Mouse (Mus musculus) liver, adult (tissue): ENCODE results near the gene Liph.

ENCODE experiments used
- GATA4 ChIP-seq: IDR thresholded peaks from 2 replicates; pipeline ENCODE4 v1.6.1; 2014; ENCODE audit warnings: mild to moderate bottlenecking, low read length; ENCODE audit not compliant: insufficient replicate concordance

Gene Liph

DNA sequence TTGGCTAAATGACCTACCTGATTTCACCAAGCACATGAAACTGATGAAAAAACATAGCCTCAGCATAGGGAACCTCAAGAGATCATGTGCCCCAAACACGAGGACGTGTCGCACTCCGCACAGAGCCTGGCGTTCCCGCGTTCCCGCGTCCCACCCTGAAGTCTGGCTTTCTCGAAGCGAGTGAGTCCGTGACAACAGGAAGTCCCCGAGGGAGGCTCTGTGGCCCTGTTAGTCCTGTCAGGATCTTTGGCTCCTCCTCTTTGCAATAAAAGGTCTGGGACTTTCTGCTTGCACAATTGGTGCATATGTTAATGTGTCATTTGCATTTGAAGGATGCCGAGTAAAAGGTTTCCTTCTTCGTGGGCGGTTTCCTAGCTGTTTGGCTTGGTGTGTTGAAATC, at the start of gene Liph:
TSS of gene Liph (minus strand) at position 360 of the 400 bp plus-strand sequence.
- TF ChIP-seq GATA4, result no peak

DNA sequence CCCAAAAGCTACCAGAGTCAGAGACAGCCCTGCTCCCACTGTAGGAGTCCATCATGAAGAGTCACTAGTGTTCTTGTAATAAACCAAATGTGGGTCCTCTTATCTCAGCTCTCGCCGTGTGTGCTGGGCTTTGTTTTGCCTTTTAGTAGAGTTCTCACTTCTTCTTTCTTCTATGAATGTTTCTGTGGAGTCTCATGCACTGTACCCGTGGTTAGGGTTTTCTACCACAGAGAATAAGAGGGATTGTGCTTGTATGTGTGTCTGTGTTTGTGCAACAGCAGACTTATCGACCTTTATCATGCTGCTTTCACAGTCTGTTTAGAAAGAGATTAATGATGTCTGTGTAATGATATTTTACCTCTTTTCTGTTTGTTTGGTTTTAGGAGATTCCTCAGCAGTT, 48.4 kb upstream of the Liph start:
- no peak for TF ChIP-seq GATA4

DNA sequence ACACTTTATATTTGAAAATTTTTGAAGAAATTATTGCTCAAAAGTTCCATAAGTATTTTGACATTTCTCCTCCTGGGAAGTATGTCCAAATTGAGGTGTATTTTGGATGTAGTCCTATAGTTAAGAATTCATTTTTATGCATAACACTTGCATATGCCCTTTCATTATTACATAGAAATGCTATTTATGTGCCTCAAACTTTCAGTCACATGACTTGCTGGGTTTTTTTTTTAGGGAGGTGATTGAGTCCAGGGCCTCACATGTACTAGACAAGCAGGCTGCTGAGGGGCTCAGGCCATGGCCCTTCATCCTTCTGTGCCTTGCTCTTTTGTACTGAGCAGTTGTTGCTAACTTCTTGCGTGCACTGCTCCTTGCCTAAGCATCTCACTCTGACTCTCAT, 44.5 kb upstream of the Liph start:
- TF ChIP-seq GATA4, result no peak

DNA sequence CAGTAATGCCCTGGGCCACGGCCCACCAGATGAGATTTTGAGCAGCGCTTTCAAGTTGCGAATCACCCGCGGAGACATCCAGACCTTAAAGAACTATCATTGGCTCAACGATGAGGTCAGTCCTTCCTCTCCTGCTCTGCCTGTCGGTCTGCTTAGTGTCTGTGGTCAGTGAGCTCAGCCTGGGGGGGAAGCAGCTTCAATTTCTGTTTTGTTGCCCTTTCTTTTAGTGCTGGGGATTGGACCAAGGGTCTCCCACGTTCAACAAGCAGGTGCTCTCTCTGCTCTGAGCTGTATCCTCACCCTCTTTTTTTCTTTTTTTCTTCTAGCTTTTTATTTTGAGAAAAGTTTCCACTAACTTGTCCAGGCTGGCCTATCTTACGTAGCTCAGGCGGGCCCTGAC, 43.1 kb upstream of the Liph start:
- TF ChIP-seq GATA4, result no peak

DNA sequence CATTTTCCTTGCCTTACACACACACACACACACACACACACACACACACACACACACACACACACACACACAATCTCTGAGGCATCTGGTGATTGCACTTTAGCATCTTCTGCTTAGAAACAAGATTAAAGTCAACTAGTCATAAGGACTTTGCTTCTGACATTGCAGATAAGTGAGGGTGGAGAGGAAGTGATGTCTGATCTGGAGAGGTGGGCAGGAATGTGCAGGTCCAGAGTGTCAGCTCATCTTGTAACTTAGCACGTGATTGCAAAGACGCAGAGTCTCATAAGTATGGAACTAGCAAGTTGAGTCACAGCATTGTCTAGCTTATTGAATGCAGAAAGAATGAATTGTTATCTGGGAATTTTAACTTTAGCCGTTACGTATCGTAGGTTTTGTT, 32.0 kb upstream of the Liph start:
- TF ChIP-seq GATA4, result no peak

DNA sequence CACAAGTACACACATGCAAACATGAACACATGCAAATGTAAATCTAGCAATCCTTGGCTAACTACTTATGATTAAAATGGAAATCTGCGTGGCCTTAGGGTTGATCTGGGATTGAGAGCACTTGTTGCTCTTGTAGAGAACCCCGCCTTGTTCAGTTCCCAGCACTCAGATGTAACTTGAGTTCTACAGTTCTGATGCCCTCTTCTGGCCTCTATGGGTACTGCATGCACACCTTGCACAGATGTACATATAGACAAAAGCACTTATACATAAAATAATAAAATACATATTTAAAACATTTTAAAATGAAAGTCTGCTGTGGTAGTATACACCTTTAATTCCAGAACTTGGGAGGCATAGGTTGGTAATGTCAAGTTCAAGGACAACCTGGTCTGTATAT, 26.7 kb upstream of the Liph start:
- no peak for TF ChIP-seq GATA4

DNA sequence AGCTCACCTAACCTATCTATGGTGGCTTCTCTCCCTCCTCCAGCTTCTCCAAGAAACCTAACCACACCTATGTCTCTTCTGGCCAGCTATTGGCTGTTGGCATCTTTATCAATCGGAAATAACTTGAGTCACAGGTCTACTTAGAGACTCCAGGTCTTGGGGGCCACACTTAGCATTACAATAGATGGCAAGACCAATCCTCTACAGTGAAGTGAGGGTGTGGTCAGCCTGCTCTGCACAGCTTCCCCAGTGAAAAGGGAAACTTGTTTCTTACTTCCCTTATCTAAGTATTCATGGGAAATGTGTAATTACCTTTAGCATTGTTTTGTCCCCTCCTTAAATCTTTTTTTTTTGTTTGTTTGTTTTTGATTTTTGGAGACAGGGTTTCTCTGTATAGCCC, 20.1 kb upstream of the Liph start:
- no peak for TF ChIP-seq GATA4

DNA sequence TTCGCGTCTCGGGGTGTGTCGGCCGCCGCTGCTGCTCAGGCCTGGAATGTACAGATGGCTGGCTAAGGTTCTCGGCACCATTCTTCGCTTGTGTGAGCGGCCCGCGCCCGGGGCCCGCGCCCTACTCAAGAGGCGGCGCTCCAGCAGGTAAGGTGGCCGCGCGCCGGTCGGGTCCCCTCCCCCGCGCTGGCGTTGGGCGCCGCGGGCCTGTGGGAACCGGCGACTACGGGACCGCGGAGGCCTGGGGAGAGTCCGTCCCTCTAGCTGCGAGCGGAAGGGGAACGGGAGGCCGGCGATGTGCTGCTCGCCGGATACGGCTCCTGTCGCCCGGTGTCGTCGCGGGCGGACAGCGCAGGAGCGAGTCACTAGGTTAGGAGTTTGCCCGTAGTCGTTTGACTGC, 14.1 kb upstream of the Liph start:
- no peak for TF ChIP-seq GATA4

DNA sequence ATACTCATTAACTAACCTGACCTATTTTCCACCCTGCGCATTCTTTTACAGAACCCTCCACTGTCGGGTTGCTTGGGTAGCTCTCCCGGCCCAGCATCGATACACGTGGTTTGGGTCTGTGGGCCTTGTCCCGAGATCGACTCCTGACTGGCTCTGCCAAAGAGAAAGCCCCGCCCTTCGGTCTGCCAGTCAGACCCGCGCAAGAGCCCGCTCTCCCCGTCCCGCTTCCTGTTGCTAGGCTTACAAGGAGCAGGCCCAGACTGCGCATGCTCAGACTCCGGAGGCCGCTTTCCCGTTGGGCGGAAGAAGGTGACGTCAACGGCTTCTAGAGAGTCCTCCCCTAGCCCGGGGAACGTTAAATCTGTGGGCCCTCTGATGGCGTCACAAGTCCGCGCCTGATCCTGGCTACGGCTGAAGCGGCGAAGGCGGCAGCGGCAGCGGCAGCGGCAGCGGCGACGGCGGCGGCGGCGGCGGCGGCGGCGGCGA, 13.7 kb upstream of the Liph start, which contains the start of gene Senp2:
TSS of gene Senp2 (plus strand) at position 386 of the 486 bp plus-strand sequence.
- TF ChIP-seq GATA4, result peak; percentile 30; the same call in 1 of the 2 replicates

DNA sequence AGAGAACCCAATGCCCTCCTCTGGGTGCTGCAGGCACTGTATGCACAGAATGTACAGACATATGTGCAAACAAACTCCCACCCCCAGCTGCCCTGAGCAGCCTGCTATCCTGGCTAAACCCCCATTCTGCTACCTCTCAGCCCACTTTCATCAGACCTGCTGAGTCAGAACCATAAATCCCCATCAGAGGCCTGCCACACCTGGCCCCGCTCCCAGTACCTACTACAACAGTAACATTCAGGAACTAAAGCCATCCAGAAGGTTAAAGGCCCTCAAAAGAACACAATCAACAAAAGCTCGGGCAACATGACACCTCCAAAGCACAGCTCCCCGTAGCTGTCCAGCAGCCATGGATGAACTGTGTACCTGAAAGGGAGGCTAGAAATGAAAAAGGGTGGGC, 6.1 kb upstream of the Liph start:
- TF ChIP-seq GATA4, result no peak

DNA sequence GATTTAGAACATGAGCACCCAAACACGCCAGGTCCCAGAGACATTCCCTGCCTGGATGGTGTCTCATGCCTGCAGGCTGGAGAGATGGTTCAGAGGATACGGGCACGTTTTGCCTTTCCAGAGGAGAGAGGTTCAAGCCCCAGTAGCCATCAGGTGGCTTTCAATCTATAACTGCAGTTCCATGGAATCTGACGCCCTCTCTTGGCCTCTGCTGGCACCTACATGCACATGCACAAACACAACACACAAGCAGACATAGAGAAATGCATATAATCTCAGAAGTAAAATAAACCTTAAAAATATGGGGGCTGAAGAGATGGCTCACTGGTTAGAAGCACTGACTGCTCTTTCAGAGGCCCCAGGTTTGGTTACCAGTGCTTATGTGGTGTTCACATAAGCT, 5.7 kb upstream of the Liph start:
- no peak for TF ChIP-seq GATA4

DNA sequence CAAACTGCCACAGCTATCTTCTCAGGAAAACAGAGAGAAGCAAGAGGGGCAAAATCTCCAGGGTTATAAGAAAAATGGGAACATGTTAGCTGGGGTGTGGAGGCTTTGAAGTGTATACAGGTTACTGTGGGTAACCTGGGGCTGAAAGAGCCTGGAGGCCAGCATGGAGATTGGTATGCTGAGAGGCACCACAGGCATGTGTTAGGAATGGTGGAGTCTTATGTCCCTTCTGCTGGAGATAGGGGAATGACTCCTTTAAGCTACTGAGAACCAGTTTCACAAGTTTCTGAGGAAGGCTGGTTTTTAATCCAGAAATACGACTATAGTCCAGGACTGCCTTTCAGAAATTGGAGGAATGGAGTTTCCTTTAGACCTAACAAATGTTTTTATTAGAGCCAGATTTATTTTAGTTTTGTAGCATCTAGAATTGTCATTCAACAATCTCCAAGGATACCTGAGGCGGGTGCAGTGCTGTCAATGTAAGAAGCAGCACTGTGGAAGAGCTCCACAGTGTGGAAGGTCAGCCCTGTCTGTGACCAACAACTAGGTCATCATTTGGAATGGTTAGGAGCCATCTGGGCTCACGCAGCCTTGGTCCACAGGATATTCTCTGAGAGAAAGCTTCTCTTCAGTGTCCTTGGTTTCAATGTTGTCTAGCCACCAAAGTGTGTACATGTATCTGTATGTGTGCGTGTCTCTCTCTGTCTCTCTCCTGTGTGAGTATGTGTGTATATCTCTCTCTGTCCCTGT, 4.7 kb upstream of the Liph start:
- TF ChIP-seq GATA4, result no peak

DNA sequence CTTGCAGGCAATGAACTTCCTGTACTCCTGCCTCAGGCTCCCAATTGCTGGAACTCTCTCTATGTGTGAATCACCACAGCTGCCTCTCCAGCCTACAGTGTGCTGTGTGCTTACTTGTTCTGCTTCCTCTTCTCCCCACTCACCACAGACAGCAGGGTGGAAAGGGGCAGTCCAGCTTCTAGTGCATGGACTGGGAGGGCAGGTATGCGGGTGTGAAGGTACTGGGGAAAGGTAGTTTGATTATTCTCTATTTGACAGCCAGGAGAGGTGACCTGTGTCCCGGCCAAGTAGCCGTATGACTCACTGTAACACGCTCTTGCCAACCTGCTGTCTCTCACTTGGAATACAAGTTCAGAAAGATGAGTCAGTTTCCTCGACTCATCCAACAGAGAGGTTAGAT, 2.6 kb upstream of the Liph start:
- TF ChIP-seq GATA4, result no peak

DNA sequence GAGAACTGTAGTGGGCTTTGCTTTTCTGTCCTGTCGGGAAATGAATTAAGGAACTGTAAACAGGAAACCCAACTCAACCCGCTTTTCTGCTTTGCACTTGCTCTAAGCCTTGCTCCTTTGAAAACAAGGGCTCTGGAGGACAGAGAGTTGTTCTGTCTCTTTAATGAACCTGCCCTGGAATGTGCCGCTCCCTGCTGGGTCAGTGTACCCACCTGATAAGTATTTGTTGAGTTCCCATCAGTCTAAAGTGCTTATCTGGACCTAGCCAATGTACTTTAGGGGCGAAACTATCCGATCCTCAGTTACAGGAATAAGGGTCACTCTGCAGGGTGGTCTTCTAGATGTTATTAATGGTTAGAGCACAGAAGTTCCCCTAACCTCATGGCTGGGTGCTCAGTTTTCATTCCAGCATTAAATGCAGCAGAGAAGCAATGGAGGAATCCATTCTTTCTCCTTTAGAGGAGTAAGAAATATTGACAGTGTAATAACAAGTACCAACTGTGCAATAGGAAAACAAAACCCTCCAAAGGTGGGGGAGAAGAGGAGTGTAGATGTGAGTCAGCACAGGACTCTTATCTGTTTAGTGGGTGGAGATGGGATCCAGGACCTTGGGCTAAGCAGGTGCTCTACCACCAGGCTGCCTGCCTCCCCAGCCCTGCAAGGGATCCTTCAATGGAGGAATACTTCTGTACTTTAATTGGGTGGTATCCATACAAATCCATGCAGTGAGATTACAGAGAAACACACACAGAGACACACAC, 1.6 kb upstream of the Liph start:
- TF ChIP-seq GATA4, result no peak

DNA sequence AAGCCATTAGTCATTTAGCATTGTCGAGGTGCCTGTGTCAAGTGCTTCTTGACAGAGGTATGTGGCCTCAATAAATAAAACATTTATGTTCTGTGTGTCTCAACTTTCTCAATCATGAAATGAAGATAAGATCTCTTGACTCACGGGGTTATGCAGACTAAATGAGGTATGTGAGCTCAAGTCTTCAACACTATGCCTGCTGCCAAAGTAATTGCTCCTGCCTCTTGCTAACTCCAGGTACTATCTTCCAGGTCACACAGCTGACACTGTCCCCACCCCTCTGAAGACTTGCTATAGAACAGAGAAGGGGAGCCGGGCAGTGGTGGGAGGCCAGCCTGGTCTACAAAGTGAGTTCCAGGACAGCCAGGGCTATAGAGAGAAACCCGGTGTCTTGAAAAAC, 939 bp upstream of the Liph start:
- TF ChIP-seq GATA4, result no peak

DNA sequence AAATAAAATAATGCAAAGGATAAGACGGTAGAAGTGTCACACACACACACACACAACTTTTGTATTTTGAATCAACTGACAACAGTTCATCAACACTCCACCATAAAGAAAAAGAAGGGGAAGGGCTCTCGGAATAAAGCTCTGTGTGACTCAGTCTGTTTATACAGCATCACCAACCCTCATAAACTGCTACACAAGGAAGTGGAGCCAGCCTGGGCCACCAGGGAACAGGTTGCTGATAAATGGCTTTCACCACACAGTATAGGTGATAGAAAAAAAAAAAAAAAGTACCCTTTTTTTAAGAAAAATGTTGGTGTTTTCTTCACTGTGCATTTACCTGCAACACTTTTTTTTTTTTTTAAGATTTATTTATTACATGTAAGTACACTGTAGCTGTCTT, 3.7 kb downstream of the Liph start:
- TF ChIP-seq GATA4, result no peak

DNA sequence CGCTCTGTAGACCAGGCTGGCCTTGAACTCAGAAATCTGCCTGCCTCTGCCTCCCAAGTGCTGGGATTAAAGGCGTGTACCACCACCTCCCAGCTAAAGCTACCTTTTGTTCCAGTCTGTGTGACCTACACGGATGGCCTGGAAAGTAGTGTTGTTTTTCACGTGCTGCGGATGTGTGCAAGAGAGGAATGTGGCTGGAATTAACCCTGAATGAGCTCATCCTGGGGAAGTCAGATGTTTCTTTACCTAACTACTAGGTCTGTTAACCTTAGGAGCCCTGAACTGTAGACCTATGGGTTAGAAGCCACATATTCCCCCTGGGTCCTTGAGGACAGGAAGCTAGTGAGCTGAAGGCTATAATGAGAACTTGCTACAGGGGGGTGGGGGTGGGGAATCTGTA, 7.5 kb downstream of the Liph start:
- no peak for TF ChIP-seq GATA4

DNA sequence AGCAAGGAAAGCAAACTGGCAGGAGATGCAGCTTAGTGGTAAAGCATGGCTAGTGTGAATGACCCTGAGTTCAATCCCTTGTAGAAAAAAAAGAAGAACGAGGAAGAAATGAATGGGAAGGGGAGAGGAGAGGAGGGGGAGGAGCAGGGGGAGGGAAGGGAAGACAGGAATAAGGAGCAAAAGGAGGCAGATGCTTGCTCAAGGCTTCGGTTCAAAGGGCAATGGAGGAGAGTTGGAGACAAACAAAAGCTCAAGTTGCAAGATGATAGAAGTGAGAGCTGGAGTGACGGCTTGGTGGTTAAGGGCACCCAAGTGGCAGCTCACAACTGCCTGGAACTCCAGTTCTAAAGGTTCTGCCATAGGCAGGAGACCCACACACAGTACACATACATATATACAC, 9.3 kb downstream of the Liph start:
- no peak for TF ChIP-seq GATA4
